Mouse (Mus musculus): ENCODE measurements around the gene Fam184b.
"Not testable (repeated sequence)": the region's sequence is repeated elsewhere in the genome, so short reads cannot be mapped to it uniquely, and the experiment has no call there.

The Fam184b gene

GRCm38 (mm10) chr5:45638806-45639714 is at the start of gene Fam184b:
TSS of gene Fam184b (minus strand) at chr5:45639614.
- peak; percentile 38 for DNase-seq (ENCODE audit: low read depth, low spot score)

GRCm38 (mm10) chr5:45689152-45689551 is 49.7 kb upstream of the Fam184b start:
- DNase-seq (ENCODE audit: low read depth, low spot score), result no peak

GRCm38 (mm10) chr5:45686223-45686622 is 46.8 kb upstream of the Fam184b start:
- DNase-seq (ENCODE audit: low read depth, low spot score), result no peak

- no peak for DNase-seq (ENCODE audit: low read depth, low spot score)
Observed at GRCm38 (mm10) chr5:45685243-45685642, 45.8 kb upstream of the Fam184b start.

GRCm38 (mm10) chr5:45683388-45683787 is 44.0 kb upstream of the Fam184b start:
- no peak for DNase-seq (ENCODE audit: low read depth, low spot score)

- no peak for DNase-seq (ENCODE audit: low read depth, low spot score)
Observed at GRCm38 (mm10) chr5:45679955-45680354, 40.5 kb upstream of the Fam184b start.

GRCm38 (mm10) chr5:45677639-45678038 is 38.2 kb upstream of the Fam184b start:
- peak; percentile 7 for DNase-seq (ENCODE audit: low read depth, low spot score)

GRCm38 (mm10) chr5:45675032-45675431 is 35.6 kb upstream of the Fam184b start:
- DNase-seq (ENCODE audit: low read depth, low spot score), result peak; percentile 33

GRCm38 (mm10) chr5:45670894-45671494 is 31.6 kb upstream of the Fam184b start:
- no peak for DNase-seq (ENCODE audit: low read depth, low spot score)

GRCm38 (mm10) chr5:45670280-45670670 is 30.9 kb upstream of the Fam184b start:
- DNase-seq (ENCODE audit: low read depth, low spot score), result no peak

GRCm38 (mm10) chr5:45669598-45670279 is 30.3 kb upstream of the Fam184b start, which contains the start of gene Ncapg:
TSS of gene Ncapg (plus strand) at chr5:45669919.
- DNase-seq (ENCODE audit: low read depth, low spot score), result peak; percentile 99

- no peak for DNase-seq (ENCODE audit: low read depth, low spot score)
Observed at GRCm38 (mm10) chr5:45669234-45669597, 29.8 kb upstream of the Fam184b start.

GRCm38 (mm10) chr5:45668831-45669230 is 29.4 kb upstream of the Fam184b start:
- DNase-seq (ENCODE audit: low read depth, low spot score), result peak; percentile 40

GRCm38 (mm10) chr5:45668324-45668723 is 28.9 kb upstream of the Fam184b start:
- peak; percentile 69 for DNase-seq (ENCODE audit: low read depth, low spot score)

- DNase-seq (ENCODE audit: low read depth, low spot score), result not testable (repeated sequence)
Observed at GRCm38 (mm10) chr5:45658406-45658805, 19.0 kb upstream of the Fam184b start.

- DNase-seq (ENCODE audit: low read depth, low spot score), result no peak
Observed at GRCm38 (mm10) chr5:45651026-45651703, 11.8 kb upstream of the Fam184b start.

- DNase-seq (ENCODE audit: low read depth, low spot score), result no peak
Observed at GRCm38 (mm10) chr5:45639715-45640092, 290 bp upstream of the Fam184b start.

- DNase-seq (ENCODE audit: low read depth, low spot score), result no peak
Observed at GRCm38 (mm10) chr5:45638378-45638777, 1.0 kb downstream of the Fam184b start.

GRCm38 (mm10) chr5:45629470-45629869 is 9.9 kb downstream of the Fam184b start:
- DNase-seq (ENCODE audit: low read depth, low spot score), result no peak

- no peak for DNase-seq (ENCODE audit: low read depth, low spot score)
Observed at GRCm38 (mm10) chr5:45627771-45628170, 11.6 kb downstream of the Fam184b start.

GRCm38 (mm10) chr5:45621511-45621910 is 17.9 kb downstream of the Fam184b start:
- no peak for DNase-seq (ENCODE audit: low read depth, low spot score)

- DNase-seq (ENCODE audit: low read depth, low spot score), result no peak
Observed at GRCm38 (mm10) chr5:45599056-45599455, 40.4 kb downstream of the Fam184b start.
